Mouse (Mus musculus) olfactory bulb, adult 2 months (tissue): ENCODE results near the gene Col5a2.

Experiments
- CTCF ChIP-seq: fragments of 200-500 bp; IDR thresholded peaks from 2 replicates; pipeline ENCODE4 v1.5.1; 2012; ENCODE audit warnings: low read depth, mild to moderate bottlenecking, low read length, moderate library complexity; ENCODE audit not compliant: insufficient read depth
- POLR2A ChIP-seq: fragments of 200-500 bp; IDR thresholded peaks from 2 replicates; pipeline ENCODE4 v1.6.1; 2012; ENCODE audit warnings: mild to moderate bottlenecking, low read depth, low read length, moderate library complexity; ENCODE audit not compliant: insufficient read depth

DNA sequence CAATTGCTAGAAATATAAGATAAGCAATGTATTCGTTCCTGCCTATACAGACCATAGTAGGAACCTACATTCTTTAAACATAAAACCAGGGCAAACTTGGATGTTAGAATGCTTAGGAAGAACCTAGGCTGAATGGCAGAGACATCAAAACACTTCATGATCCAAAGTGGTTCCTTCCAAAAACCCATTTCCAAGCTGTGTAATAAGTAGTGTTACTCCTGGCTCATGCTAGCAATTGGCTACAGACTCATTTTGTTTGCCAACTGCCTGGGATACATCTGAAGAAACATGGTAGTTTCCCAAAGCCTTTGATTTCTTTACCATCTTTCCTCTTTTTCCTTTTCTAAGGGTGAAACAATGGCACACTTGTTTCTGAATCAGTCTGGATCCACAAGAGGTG, 47.3 kb downstream of the Col5a2 start:
- TF ChIP-seq POLR2A (no peak), CTCF (no peak)
